Comparison of ENCODE assay signal across 8 mouse cellular contexts in genomic region chr1:34237689-34238091, GRCm38 (mm10).
A peak's percentile ranks its signal among the peaks of the same experiment; 100 is the strongest.
DNase-seq lines count a peak whose midpoint lies in the region; ATAC-seq and TF ChIP-seq lines count a peak whose summit lies in the region.

No protein-coding gene starts in this region.

- TF ChIP-seq EP300 in CH12.LX (IDR thresholded peaks at IDR 0.05; ENCODE audit: low read length) = no peak

- in situ Hi-C loops in CH12.LX (cut with MboI; ENCODE audit: low pct_ligation_motif_present, low pct_unique_long_range_greater_than_20kb, low sequenced_read_pairs) = no loop called here

- TF ChIP-seq RAD21 in CH12.LX (IDR thresholded peaks at IDR 0.05; ENCODE audit: low read depth, low read length) = no peak

- H3K79me2 ChIP-seq in CH12.LX (replicated peaks; ENCODE audit: control insufficient read depth, extremely low read depth, insufficient read depth, poor library complexity, severe bottlenecking) = no peaks in the 10 kb centered on the region

- H3K36me3 ChIP-seq in CH12.LX (replicated peaks in 1 of 2; ENCODE audit: control insufficient read depth in 1 of 2, insufficient read depth in 1 of 2, low read length in 1 of 2) = peaks cover 0 to 50% of the 10 kb centered on the region in 2 experiments
- H3K36me3 ChIP-seq in embryonic facial prominence, embryonic 15.5 days = 0 out of 2 replicates have a peak, but pooled peaks cover 4% of the 10 kb centered on the region
- no peaks in the 10 kb centered on the region for H3K36me3 ChIP-seq in intestine, embryonic 15.5 days
- 0 out of 2 replicates have a peak, but pooled peaks cover 3% of the 10 kb centered on the region for H3K36me3 ChIP-seq in lung, embryonic 14.5 days (ENCODE audit: insufficient read depth)

- no peak for ATAC-seq in embryonic facial prominence, embryonic 15.5 days (ENCODE audit: insufficient number of reproducible peaks, low FRiP score, low TSS enrichment, low read depth)
- peak; percentile 35; the same call in 1 of the 2 replicates for ATAC-seq in intestine, embryonic 15.5 days
- ATAC-seq in lung, embryonic 14.5 days (ENCODE audit: insufficient read depth) = no peak; the same call in 1 of the 2 replicates

- no peak for TF ChIP-seq CTCF in CH12.LX (conservative IDR thresholded peaks at IDR 0.05 in 1 of 2, IDR thresholded peaks at IDR 0.05 in 1 of 2; ENCODE audit: low read depth in 2 of 2, low read length in 2 of 2)
- no peak for TF ChIP-seq CTCF in lung, embryonic 14.5 days (IDR thresholded peaks at IDR 0.05; ENCODE audit: low read depth)

- H3K9ac ChIP-seq in CH12.LX (ENCODE audit: insufficient read depth, low read depth) = no peak overlapping the region
- H3K9ac ChIP-seq in embryonic facial prominence, embryonic 15.5 days = no peak overlapping the region
- H3K9ac ChIP-seq in intestine, embryonic 15.5 days = peak overlapping the region; percentile 8; the same call in 1 of the 2 replicates
- H3K9ac ChIP-seq in lung, embryonic 14.5 days = peak overlapping the region; percentile 53; the same call in 1 of the 2 replicates

- 62% methylated on average over 12 of the region's 12 CpGs for WGBS in embryonic facial prominence, embryonic 15.5 days
- 52% methylated on average over 12 of the region's 12 CpGs for WGBS in intestine, embryonic 15.5 days
- WGBS in lung, embryonic 14.5 days = 29% methylated on average over 12 of the region's 12 CpGs

- 0 out of 2 replicates have a peak overlapping the region, but pooled peaks have one; percentile 33 for H3K4me2 ChIP-seq in CH12.LX (ENCODE audit: insufficient read depth, low read depth, poor library complexity, severe bottlenecking)
- H3K4me2 ChIP-seq in embryonic facial prominence, embryonic 15.5 days (replicated peaks) = peak overlapping the region; percentile 91
- peak overlapping the region; percentile 92 for H3K4me2 ChIP-seq in intestine, embryonic 15.5 days (replicated peaks)
- peak overlapping the region; percentile 84 for H3K4me2 ChIP-seq in lung, embryonic 14.5 days

- TF ChIP-seq POLR2A in CH12.LX (IDR thresholded peaks at IDR 0.05; ENCODE audit: low read depth, low read length) = no peak

- dilution Hi-C loops in CH12.LX (cut with MboI; ENCODE audit: extremely low pct_ligation_motif_present, extremely low pct_unique_long_range_greater_than_20kb, low sequenced_read_pairs) = no loop called here

- DNase-seq in CH12.LX (ENCODE audit: extremely low read depth) = no peak
- peak; percentile 27 for DNase-seq in lung, embryonic 14.5 days
- no peak for DNase-seq in cerebellum, adult 9-11 months
- DNase-seq in retina, embryonic 14.5 days (ENCODE audit: low spot score) = no peak
- no peak for DNase-seq in thymus, postnatal 14 days
- DNase-seq in testis, postnatal 10 days (ENCODE audit: low spot score) = no peak

- peaks cover 10 to 16% of the 10 kb centered on the region in 2 experiments; a peak in 3 of 4 replicates for H3K4me1 ChIP-seq in CH12.LX (ENCODE audit: control insufficient read depth in 1 of 2, insufficient read depth in 2 of 2)
- H3K4me1 ChIP-seq in embryonic facial prominence, embryonic 15.5 days = peaks cover 17% of the 10 kb centered on the region
- 0 out of 2 replicates have a peak, but pooled peaks cover 11% of the 10 kb centered on the region for H3K4me1 ChIP-seq in intestine, embryonic 15.5 days (replicated peaks)
- H3K4me1 ChIP-seq in lung, embryonic 14.5 days (ENCODE audit: insufficient read depth) = no peaks in the 10 kb centered on the region

- no peak overlapping the region for H3K4me3 ChIP-seq in CH12.LX (replicated peaks in 1 of 3; ENCODE audit: low read depth in 2 of 3, low read length in 2 of 3, poor library complexity in 1 of 3)
- H3K4me3 ChIP-seq in embryonic facial prominence, embryonic 15.5 days (replicated peaks) = peak overlapping the region; percentile 55
- peak overlapping the region; percentile 54 for H3K4me3 ChIP-seq in intestine, embryonic 15.5 days (replicated peaks)
- H3K4me3 ChIP-seq in lung, embryonic 14.5 days (ENCODE audit: low read depth, low read length) = peak overlapping the region; percentile 49

- H3K27me3 ChIP-seq in CH12.LX (replicated peaks) = no peaks in the 10 kb centered on the region
- no peaks in the 10 kb centered on the region for H3K27me3 ChIP-seq in embryonic facial prominence, embryonic 15.5 days
- H3K27me3 ChIP-seq in intestine, embryonic 15.5 days (replicated peaks) = no peaks in the 10 kb centered on the region
- 0 out of 2 replicates have a peak, but pooled peaks cover 2% of the 10 kb centered on the region for H3K27me3 ChIP-seq in lung, embryonic 14.5 days (ENCODE audit: insufficient read depth, low read length)

- H3K9me3 ChIP-seq in CH12.LX (replicated peaks; ENCODE audit: low read length) = no peaks in the 10 kb centered on the region
- no peaks in the 10 kb centered on the region for H3K9me3 ChIP-seq in embryonic facial prominence, embryonic 15.5 days (replicated peaks)
- no peaks in the 10 kb centered on the region for H3K9me3 ChIP-seq in intestine, embryonic 15.5 days
- H3K9me3 ChIP-seq in lung, embryonic 14.5 days (ENCODE audit: low read depth, low read length) = no peaks in the 10 kb centered on the region

- no peak overlapping the region for H3K27ac ChIP-seq in CH12.LX (ENCODE audit: insufficient read depth, low read depth)
- H3K27ac ChIP-seq in embryonic facial prominence, embryonic 15.5 days (replicated peaks) = no peak overlapping the region
- no peak overlapping the region for H3K27ac ChIP-seq in intestine, embryonic 15.5 days
- H3K27ac ChIP-seq in lung, embryonic 14.5 days (ENCODE audit: low read depth) = no peak overlapping the region

TF ChIP-seq in CH12.LX, 34 proteins besides CTCF, POLR2A, EP300 and RAD21:
- TF ChIP-seq E2F4 (IDR thresholded peaks at IDR 0.05; ENCODE audit: insufficient replicate concordance, low read depth, low read length) (no peak), TBP (conservative IDR thresholded peaks at IDR 0.05; ENCODE audit: low read depth, low read length) (no peak)

Comparison
In these comparisons a context has a peak if more than half of its experiments do, and no peak if none do; other contexts are left out.
1. H3K4me2 ChIP-seq: peak in every context shown above with its lines; median percentile 92 in intestine, embryonic 15.5 days; 91 in embryonic facial prominence, embryonic 15.5 days; 84 in lung, embryonic 14.5 days; 33 in CH12.LX.
2. H3K4me3 ChIP-seq: peak in embryonic facial prominence, embryonic 15.5 days (single experiment), intestine, embryonic 15.5 days (single experiment) and lung, embryonic 14.5 days (single experiment); none in CH12.LX (0 of 3).
3. H3K9ac ChIP-seq: peak in intestine, embryonic 15.5 days (single experiment) and lung, embryonic 14.5 days (single experiment); none in CH12.LX (single experiment) and embryonic facial prominence, embryonic 15.5 days (single experiment).